Mouse (Mus musculus) mammary gland, adult 2 months (tissue): ENCODE results near the gene Lamb1. TPM values are rescaled to one million over a fixed set of nuclear protein-coding genes. Genes with fewer than 3 reads are reported as not detected.

Experiments used
- polyA plus RNA-seq: library from polyadenylated mRNA; depleted of rRNA; stranded (reverse); fragments of >200 nt; gene quantifications from 2 replicates; pipeline ENCODE4 v1.2.3, GENCODE M21; 2012; ENCODE audit warnings: low replicate concordance; rRNA removed

Lamb1 gene
- polyA plus RNA-seq, result 78.2 and 97.5 TPM in 2 replicates

GRCm38 (mm10) chr12:31265005-31265721 lies at the start of gene Lamb1:
Gene Lamb1 (plus strand): TSS chr12:31265234.

GRCm38 (mm10) chr12:31240470-31240869 lies 24.6 kb upstream of the Lamb1 start, which contains the start of gene Gm6993:
Gene Gm6993 (plus strand): TSS chr12:31240770.

GRCm38 (mm10) chr12:31350944-31351928 lies 86.2 kb downstream of the Lamb1 start, which contains the start of gene Dld:
Gene Dld (minus strand): TSS chr12:31351453.

Other genes starting within 250 kb of the Lamb1 start
- 2.1 and 2.4 TPM in 2 replicates for gene Fam110c, start 191.4 kb upstream of the Lamb1 start, polyA plus RNA-seq
- not detected in 2 replicates for gene Gm6993, start 24.5 kb upstream of the Lamb1 start, polyA plus RNA-seq
- 10.9 and 31.0 TPM in 2 replicates for gene Dld, start 86.2 kb downstream of the Lamb1 start, polyA plus RNA-seq
- not detected in 2 replicates for gene Slc26a3, start 125.6 kb downstream of the Lamb1 start, polyA plus RNA-seq
- gene Cbll1, start 234.4 kb downstream of the Lamb1 start, polyA plus RNA-seq, result 4.2 and 9.2 TPM in 2 replicates